Mouse (Mus musculus) intestine, embryonic 16.5 days (tissue): ENCODE data around the gene Setmar. TPM values are rescaled to one million over a fixed set of nuclear protein-coding genes. Genes with fewer than 3 reads are reported as not detected.
"Not testable (repeated sequence)": the region's sequence is repeated elsewhere in the genome, so short reads cannot be mapped to it uniquely, and the experiment has no call there.

Experiments
- ATAC-seq: fragments of 200-750 bp; cut with Nextera tagmentation; 2 replicates; pipeline ENCODE4 v1.8.0; 2017; ENCODE audit warnings: moderate TSS enrichment, moderate library complexity
- H3K27ac ChIP-seq: fragments of 300-500 bp; sonication (generic); 2 replicates; pipeline ENCODE4 v1.5.1; 2014; ENCODE audit warnings: mild to moderate bottlenecking, low read length
- H3K27me3 ChIP-seq: fragments of 300-500 bp; sonication (generic); replicated peaks from 2 replicates; pipeline ENCODE4 v1.6.1; 2014; ENCODE audit warnings: low read length, control low read depth, mixed read lengths; ENCODE audit not compliant: control insufficient read depth, insufficient read depth
- H3K36me3 ChIP-seq: fragments of 300-500 bp; sonication (generic); 2 replicates; pipeline ENCODE4 v1.6.1; 2014; ENCODE audit warnings: low read length, control low read depth; ENCODE audit not compliant: control insufficient read depth, insufficient read depth
- H3K4me1 ChIP-seq: fragments of 300-500 bp; sonication (generic); 2 replicates; pipeline ENCODE4 v1.6.1; 2014; ENCODE audit warnings: low read length, control low read depth, mixed read lengths; ENCODE audit not compliant: control insufficient read depth, insufficient read depth
- H3K4me2 ChIP-seq: fragments of 300-500 bp; sonication (generic); 2 replicates; pipeline ENCODE4 v1.6.1; 2014; ENCODE audit warnings: low read depth, low read length, control low read depth
- H3K4me3 ChIP-seq: fragments of 300-500 bp; sonication (generic); 2 replicates; pipeline ENCODE4 v1.5.1; 2014; ENCODE audit warnings: mild to moderate bottlenecking, low read length
- H3K9ac ChIP-seq: fragments of 300-500 bp; sonication (generic); 2 replicates; pipeline ENCODE4 v1.6.1; 2014; ENCODE audit warnings: low read depth, low read length
- H3K9me3 ChIP-seq: fragments of 300-500 bp; sonication (generic); 2 replicates; pipeline ENCODE4 v1.6.1; 2016; ENCODE audit warnings: low read length, control low read depth; ENCODE audit not compliant: control insufficient read depth
- WGBS: fragments of 180-500 bp; shearing (Covaris S2); extraction: QIAGEN DNeasy Blood & Tissue Kit; methylation state at CpG from one replicate; pipeline ENCODE4 v1.1.7; 2014; 5-methylcytosine and 5-hydroxymethylcytosine counted together
- polyA plus RNA-seq: library from polyadenylated mRNA; unstranded; fragments of >200 nt; fragmentation: Nextera tagmentation; extraction: Ambion mirVana; gene quantifications from 2 replicates; pipeline ENCODE4 v1.2.1, GENCODE M21; 2015

The Setmar gene
- 6.4 and 6.5 TPM in 2 replicates for polyA plus RNA-seq

GRCm38 (mm10) chr6:108064918-108065526 is at the start of gene Setmar:
Gene Setmar, plus strand, starts transcription at chr6:108065045.
- peak; percentile 98 for ATAC-seq
- WGBS, result 0% methylated on average over 24 of the region's 24 CpGs
- no peaks in the 10 kb centered on the region for H3K36me3 ChIP-seq
- no peaks in the 10 kb centered on the region for H3K9me3 ChIP-seq
- H3K27me3 ChIP-seq, result no peaks in the 10 kb centered on the region
- H3K27ac ChIP-seq, result peak within 1 kb of the TSS; percentile 86
- peak within 1 kb of the TSS; percentile 76 for H3K9ac ChIP-seq
- H3K4me3 ChIP-seq, result peak within 1 kb of the TSS; percentile 59
- no peaks in the 10 kb centered on the region for H3K4me1 ChIP-seq
- peak within 1 kb of the TSS; percentile 77 for H3K4me2 ChIP-seq

GRCm38 (mm10) chr6:108021646-108022045 is 43.2 kb upstream of the Setmar start:
- WGBS, result 80% methylated on average over 5 of the region's 5 CpGs
- Histone ChIP-seq H3K36me3 (no peaks in the 10 kb centered on the region), H3K4me1 (no peaks in the 10 kb centered on the region), H3K4me2 (no peak overlapping the region), H3K9ac (no peak overlapping the region), H3K27ac (no peak overlapping the region), H3K4me3 (no peak overlapping the region), H3K9me3 (no peaks in the 10 kb centered on the region), H3K27me3 (no peaks in the 10 kb centered on the region)
- ATAC-seq, result no peak

- H3K27me3 ChIP-seq, H3K27ac ChIP-seq, H3K4me3 ChIP-seq, H3K4me1 ChIP-seq, H3K36me3 ChIP-seq, H3K9me3 ChIP-seq, H3K4me2 ChIP-seq, H3K9ac ChIP-seq, ATAC-seq: not testable (repeated sequence)
- WGBS, result 10% methylated on average over 2 of the region's 2 CpGs
Observed at GRCm38 (mm10) chr6:108055041-108055440, 9.8 kb upstream of the Setmar start.

GRCm38 (mm10) chr6:108055946-108056345 is 8.9 kb upstream of the Setmar start:
- H3K36me3 ChIP-seq, result no peaks in the 10 kb centered on the region
- 84% methylated on average over 3 of the region's 3 CpGs for WGBS
- H3K27me3 ChIP-seq, result no peaks in the 10 kb centered on the region
- no peak overlapping the region for H3K9ac ChIP-seq
- no peak overlapping the region for H3K27ac ChIP-seq
- ATAC-seq, result no peak
- no peak overlapping the region for H3K4me3 ChIP-seq
- no peaks in the 10 kb centered on the region for H3K4me1 ChIP-seq
- H3K9me3 ChIP-seq, result no peaks in the 10 kb centered on the region
- no peak overlapping the region for H3K4me2 ChIP-seq

GRCm38 (mm10) chr6:108057353-108057752 is 7.5 kb upstream of the Setmar start:
- Histone ChIP-seq H3K9me3 (no peaks in the 10 kb centered on the region), H3K27me3 (no peaks in the 10 kb centered on the region), H3K27ac (no peak overlapping the region), H3K4me1 (no peaks in the 10 kb centered on the region), H3K36me3 (no peaks in the 10 kb centered on the region), H3K4me2 (no peak overlapping the region), H3K4me3 (no peak overlapping the region), H3K9ac (no peak overlapping the region)
- no peak for ATAC-seq
- 65% methylated on average over 4 of the region's 4 CpGs for WGBS

GRCm38 (mm10) chr6:108058066-108058465 is 6.8 kb upstream of the Setmar start:
- Histone ChIP-seq H3K4me2 (no peak overlapping the region), H3K27me3 (no peaks in the 10 kb centered on the region), H3K9me3 (no peaks in the 10 kb centered on the region), H3K36me3 (no peaks in the 10 kb centered on the region), H3K9ac (no peak overlapping the region), H3K27ac (no peak overlapping the region), H3K4me3 (no peak overlapping the region), H3K4me1 (no peaks in the 10 kb centered on the region)
- 91% methylated on average over 5 of the region's 5 CpGs for WGBS
- ATAC-seq, result no peak

- H3K27ac ChIP-seq, result no peak overlapping the region
- WGBS, result 79% methylated on average over 3 of the region's 3 CpGs
Observed at GRCm38 (mm10) chr6:108061121-108061520, 3.7 kb upstream of the Setmar start.

GRCm38 (mm10) chr6:108065583-108065982 is 738 bp downstream of the Setmar start:
- H3K4me1 ChIP-seq, result no peaks in the 10 kb centered on the region
- H3K27ac ChIP-seq, result peak overlapping the region; percentile 75; the same call in 1 of the 2 replicates
- peak overlapping the region; percentile 59 for H3K4me3 ChIP-seq
- 9% methylated on average over 6 of the region's 6 CpGs for WGBS
- H3K4me2 ChIP-seq, result peak overlapping the region; percentile 77
- H3K27me3 ChIP-seq, result no peaks in the 10 kb centered on the region
- no peaks in the 10 kb centered on the region for H3K36me3 ChIP-seq
- no peak for ATAC-seq
- H3K9me3 ChIP-seq, result no peaks in the 10 kb centered on the region
- H3K9ac ChIP-seq, result peak overlapping the region; percentile 76

More at GRCm38 (mm10) chr6:108061121-108061520, 3.7 kb upstream of the Setmar start:
- no peak overlapping the region for H3K9ac ChIP-seq
- H3K27me3 ChIP-seq, result no peaks in the 10 kb centered on the region
- H3K36me3 ChIP-seq, result no peaks in the 10 kb centered on the region
- H3K9me3 ChIP-seq, result no peaks in the 10 kb centered on the region
- H3K4me2 ChIP-seq, result no peak overlapping the region
- no peak for ATAC-seq
- no peak overlapping the region for H3K4me3 ChIP-seq
- H3K4me1 ChIP-seq, result no peaks in the 10 kb centered on the region

- Histone ChIP-seq H3K36me3 (peaks cover 4% of the 10 kb centered on the region; the same call in 1 of the 2 replicates), H3K4me2 (no peak overlapping the region), H3K9ac (no peak overlapping the region), H3K27ac (no peak overlapping the region), H3K4me3 (no peak overlapping the region), H3K27me3 (no peaks in the 10 kb centered on the region), H3K4me1 (no peaks in the 10 kb centered on the region), H3K9me3 (no peaks in the 10 kb centered on the region)
- no peak for ATAC-seq
- WGBS, result 92% methylated on average over 7 of the region's 7 CpGs
Observed at GRCm38 (mm10) chr6:108070947-108071346, 6.1 kb downstream of the Setmar start.

- H3K36me3 ChIP-seq, result peaks cover 4% of the 10 kb centered on the region; the same call in 1 of the 2 replicates
- WGBS, result 86% methylated on average over 5 of the region's 5 CpGs
- H3K27ac ChIP-seq, result no peak overlapping the region
- no peak overlapping the region for H3K4me3 ChIP-seq
- H3K9me3 ChIP-seq, result no peaks in the 10 kb centered on the region
- H3K4me2 ChIP-seq, result no peak overlapping the region
- H3K9ac ChIP-seq, result no peak overlapping the region
- no peaks in the 10 kb centered on the region for H3K27me3 ChIP-seq
- ATAC-seq, result no peak
- no peaks in the 10 kb centered on the region for H3K4me1 ChIP-seq
Observed at GRCm38 (mm10) chr6:108073071-108073470, 8.2 kb downstream of the Setmar start.
